Mouse (Mus musculus) frontal cortex, postnatal 25 days (tissue): ENCODE results near the gene Nudt16.
"Not testable (repeated sequence)": the region's sequence is repeated elsewhere in the genome, so short reads cannot be mapped to it uniquely, and the experiment has no call there.

Source experiments
- DNase-seq, 2 experiments: peaks; one replicate each; pipeline ENCODE4 v3.0.0; 2022; ENCODE audit warnings: low spot score in 2 of 2

Gene Nudt16

GRCm38 (mm10) chr9:105131253-105132001, at the start of gene Nudt16:
Gene Nudt16 (minus strand): TSS chr9:105131824.
- peak; percentile 72 to 82 for DNase-seq

GRCm38 (mm10) chr9:105144992-105145391, 13.4 kb upstream of the Nudt16 start, which contains the start of gene 1700080E11Rik:
Gene 1700080E11Rik (minus strand): TSS chr9:105145092.
- no peak for DNase-seq

- no peak for DNase-seq
These were observed 7.6 kb upstream of the Nudt16 start for GRCm38 (mm10) chr9:105139204-105139603.

GRCm38 (mm10) chr9:105136404-105136803, 4.8 kb upstream of the Nudt16 start:
- DNase-seq, result no peak

DNA sequence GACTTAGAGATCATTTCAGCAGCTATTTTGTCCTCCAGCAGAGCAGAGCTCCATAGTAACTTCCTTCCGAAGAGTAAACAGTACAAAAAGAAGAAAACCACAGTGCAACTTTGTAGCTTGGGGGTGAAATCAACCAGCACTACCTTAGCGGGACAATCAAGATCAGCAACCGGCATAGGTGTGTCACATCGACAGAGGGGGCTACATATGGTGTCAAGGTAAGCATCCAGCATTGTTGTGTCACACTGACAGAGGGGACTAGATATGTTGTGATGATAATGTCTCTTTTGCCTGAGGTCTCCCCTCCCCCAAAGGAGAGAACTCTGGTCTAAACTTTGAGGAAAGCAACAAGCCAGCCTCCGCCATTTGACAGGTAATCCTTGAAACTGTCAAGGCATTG, 2.9 kb upstream of the Nudt16 start:
- DNase-seq, result no peak

GRCm38 (mm10) chr9:105132002-105132367, 361 bp upstream of the Nudt16 start:
- DNase-seq, result no peak

- no peak for DNase-seq
These were observed 1.3 kb downstream of the Nudt16 start for GRCm38 (mm10) chr9:105130331-105130730.

- DNase-seq, result not testable (repeated sequence)
These were observed 6.4 kb downstream of the Nudt16 start for GRCm38 (mm10) chr9:105125206-105125605.

DNA sequence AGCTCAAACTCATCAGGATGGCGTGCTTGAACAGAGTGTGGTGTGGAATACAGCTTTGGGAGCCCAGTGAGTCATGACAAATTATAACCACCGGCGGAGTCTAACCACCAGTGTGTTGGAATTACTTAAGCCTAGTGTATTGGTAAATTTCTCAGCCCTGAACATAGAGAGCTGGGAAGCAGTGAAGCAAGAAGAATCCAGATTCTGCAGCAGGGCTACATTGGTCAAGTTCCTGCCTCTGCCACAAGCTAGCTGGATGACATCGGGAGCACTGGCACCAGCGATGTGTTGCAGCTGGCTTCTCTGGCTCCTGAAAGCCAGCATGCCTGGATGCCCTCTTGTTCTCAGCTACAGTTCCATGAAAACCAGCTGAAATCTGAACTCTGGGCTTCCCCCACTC, 27.7 kb downstream of the Nudt16 start:
- no peak for DNase-seq

GRCm38 (mm10) chr9:105101911-105102310, 29.7 kb downstream of the Nudt16 start:
- DNase-seq, result peak in 1 of 2 experiments; percentile 25

GRCm38 (mm10) chr9:105100807-105101570, 30.6 kb downstream of the Nudt16 start:
- DNase-seq, result no peak

- DNase-seq, result no peak
These were observed 51.4 kb downstream of the Nudt16 start for GRCm38 (mm10) chr9:105080246-105080645.
